Mouse (Mus musculus) liver, adult 2 months (tissue): ENCODE data around the gene Ccl7. TPM values are rescaled to one million over a fixed set of nuclear protein-coding genes. Genes with fewer than 3 reads are reported as not detected.

Source experiments
- DNase-seq: peaks from one replicate; pipeline ENCODE4 v3.0.0-alpha.2; 2011; ENCODE audit warnings: low read depth, low spot score; ENCODE audit errors: extremely low read depth
- H3K27ac ChIP-seq: fragments of 200-500 bp; replicated peaks from 2 replicates; pipeline ENCODE4 v1.5.1; 2012; ENCODE audit warnings: low read depth, mild to moderate bottlenecking, control low read depth, inconsistent platforms, low read length; ENCODE audit not compliant: insufficient read depth
- H3K27me3 ChIP-seq: fragments of 200-500 bp; 2 replicates; pipeline ENCODE4 v1.6.1; 2012; ENCODE audit warnings: mild to moderate bottlenecking, moderate library complexity, low read length, inconsistent platforms; ENCODE audit not compliant: control insufficient read depth, insufficient read depth
- H3K36me3 ChIP-seq: fragments of 200-500 bp; 2 replicates; pipeline ENCODE4 v1.6.1; 2012; ENCODE audit warnings: low read length, inconsistent platforms; ENCODE audit not compliant: control insufficient read depth, insufficient read depth
- H3K4me1 ChIP-seq: fragments of 200-500 bp; 2 replicates; pipeline ENCODE4 v1.6.1; 2011; ENCODE audit warnings: low read length; ENCODE audit not compliant: control insufficient read depth, insufficient read depth
- H3K4me3 ChIP-seq: fragments of 200-500 bp; 2 replicates; pipeline ENCODE4 v1.5.1; 2011; ENCODE audit warnings: low read depth, mild to moderate bottlenecking, control low read depth, low read length, moderate library complexity; ENCODE audit not compliant: insufficient read depth
- H3K79me2 ChIP-seq: fragments of 200-500 bp; 2 replicates; pipeline ENCODE4 v1.6.1; 2012; ENCODE audit warnings: inconsistent platforms, mild to moderate bottlenecking, low read length, moderate library complexity; ENCODE audit not compliant: control insufficient read depth, insufficient read depth
- H3K9ac ChIP-seq: fragments of 200-500 bp; 2 replicates; pipeline ENCODE4 v1.6.1; 2012; ENCODE audit warnings: low read depth, mild to moderate bottlenecking, control low read depth, inconsistent platforms, low read length
- CTCF ChIP-seq: fragments of 200-500 bp; IDR thresholded peaks from 2 replicates; pipeline ENCODE4 v1.5.1; 2011; ENCODE audit warnings: low read depth, low read length, control low read depth
- POLR2A ChIP-seq: fragments of 200-500 bp; IDR thresholded peaks from 2 replicates; pipeline ENCODE4 v1.6.1; 2011; ENCODE audit warnings: low read length, control low read depth; ENCODE audit not compliant: insufficient read depth; ENCODE audit errors: extremely low read depth
- WGBS: fragments of 180-500 bp; shearing (Covaris S2); methylation state at CpG from one replicate; pipeline ENCODE4 v1.1.7; 2018; 5-methylcytosine and 5-hydroxymethylcytosine counted together
- polyA plus RNA-seq: library from polyadenylated mRNA; depleted of rRNA; stranded (reverse); fragments of >200 nt; gene quantifications from 2 replicates; pipeline ENCODE4 v1.2.3, GENCODE M21; 2012; rRNA removed
- total RNA-seq: library from RNA; depleted of rRNA; stranded (reverse); fragments of >200 nt; gene quantifications from 2 replicates; pipeline ENCODE4 v1.2.3, GENCODE M21; 2014; rRNA removed

Gene Ccl7
- 0.18 and 0.20 TPM in 2 replicates for total RNA-seq
- polyA plus RNA-seq: not detected in 2 replicates

GRCm38 (mm10) chr11:82045471-82045870, at the start of gene Ccl7:
Gene Ccl7 (plus strand): TSS chr11:82045712.
- Histone ChIP-seq H3K79me2 (no peaks in the 10 kb centered on the region), H3K27me3 (no peaks in the 10 kb centered on the region), H3K4me3 (no peak within 1 kb of the TSS), H3K9ac (no peak within 1 kb of the TSS), H3K4me1 (0 out of 2 replicates have a peak, but pooled peaks cover 3% of the 10 kb centered on the region), H3K27ac (no peak within 1 kb of the TSS), H3K36me3 (no peaks in the 10 kb centered on the region)
- DNase-seq: peak; percentile 79
- TF ChIP-seq POLR2A (no peak), CTCF (no peak)
- 66% methylated on average over 3 of the region's 3 CpGs for WGBS

GRCm38 (mm10) chr11:81996172-81996841, 49.2 kb upstream of the Ccl7 start:
- WGBS: 70% methylated on average over 10 of the region's 10 CpGs
- Histone ChIP-seq H3K4me1 (no peaks in the 10 kb centered on the region), H3K9ac (no peak overlapping the region), H3K27ac (no peak overlapping the region), H3K79me2 (no peaks in the 10 kb centered on the region), H3K36me3 (no peaks in the 10 kb centered on the region), H3K27me3 (no peaks in the 10 kb centered on the region), H3K4me3 (no peak overlapping the region)
- peak; percentile 39 for DNase-seq
- TF ChIP-seq POLR2A (no peak), CTCF (peak; percentile 100)

- Histone ChIP-seq H3K27me3 (no peaks in the 10 kb centered on the region), H3K4me1 (no peaks in the 10 kb centered on the region), H3K4me3 (no peak overlapping the region), H3K79me2 (no peaks in the 10 kb centered on the region), H3K27ac (no peak overlapping the region), H3K9ac (no peak overlapping the region), H3K36me3 (no peaks in the 10 kb centered on the region)
- no peak for TF ChIP-seq CTCF
- TF ChIP-seq POLR2A: no peak
- 86% methylated on average over 5 of the region's 5 CpGs for WGBS
- no peak for DNase-seq
Measured at GRCm38 (mm10) chr11:81997085-81997484, 48.4 kb upstream of the Ccl7 start.

- Histone ChIP-seq H3K27ac (no peak overlapping the region), H3K9ac (no peak overlapping the region), H3K36me3 (no peaks in the 10 kb centered on the region), H3K4me3 (no peak overlapping the region), H3K4me1 (no peaks in the 10 kb centered on the region), H3K27me3 (no peaks in the 10 kb centered on the region), H3K79me2 (no peaks in the 10 kb centered on the region)
- DNase-seq: no peak
- TF ChIP-seq CTCF (no peak), POLR2A (no peak)
- 95% methylated on average over 3 of the region's 3 CpGs for WGBS
Measured at GRCm38 (mm10) chr11:81998646-81999045, 46.9 kb upstream of the Ccl7 start.

- no peak for TF ChIP-seq POLR2A
- TF ChIP-seq CTCF: no peak
- H3K27ac ChIP-seq: no peak overlapping the region
- no peaks in the 10 kb centered on the region for H3K36me3 ChIP-seq
- 86% methylated on average over 4 of the region's 4 CpGs for WGBS
- H3K79me2 ChIP-seq: no peaks in the 10 kb centered on the region
- no peaks in the 10 kb centered on the region for H3K27me3 ChIP-seq
- no peak overlapping the region for H3K9ac ChIP-seq
- DNase-seq: no peak
- H3K4me1 ChIP-seq: no peaks in the 10 kb centered on the region
- no peak overlapping the region for H3K4me3 ChIP-seq
Measured at GRCm38 (mm10) chr11:81999469-81999868, 46.0 kb upstream of the Ccl7 start.

- Histone ChIP-seq H3K9ac (no peak overlapping the region), H3K27ac (no peak overlapping the region), H3K4me3 (no peak overlapping the region), H3K4me1 (no peaks in the 10 kb centered on the region), H3K27me3 (no peaks in the 10 kb centered on the region), H3K79me2 (no peaks in the 10 kb centered on the region), H3K36me3 (no peaks in the 10 kb centered on the region)
- WGBS: 76% methylated on average over 5 of the region's 5 CpGs
- TF ChIP-seq CTCF: no peak
- no peak for TF ChIP-seq POLR2A
- no peak for DNase-seq
Measured at GRCm38 (mm10) chr11:82000581-82000980, 44.9 kb upstream of the Ccl7 start.
